ENCODE assay signal across 17 mouse cellular contexts in genomic region chr16:46982910-46983600, GRCm38 (mm10).
DNase-seq lines count a peak whose midpoint lies in the region; ATAC-seq and TF ChIP-seq lines count a peak whose summit lies in the region.
"Had no signal": no experiment of that assay in that cellular context is flagged by ENCODE, and none has a peak within 500 bp of the region (broad histone marks: within the 10 kb centered on the region; RNA-seq: fewer than 3 reads in every experiment).

No protein-coding gene starts in this region.

- no peak for TF ChIP-seq CTCF in forebrain, postnatal 0 days (IDR thresholded peaks at IDR 0.05; ENCODE audit: low read depth)
- TF ChIP-seq CTCF in midbrain, postnatal 0 days (IDR thresholded peaks at IDR 0.05), result no peak
- TF ChIP-seq CTCF in brain, embryonic 14.5 days (IDR thresholded peaks at IDR 0.05; ENCODE audit: borderline replicate concordance, extremely low read depth, insufficient read depth, insufficient read length), result no peak

- no peak overlapping the region for H3K9ac ChIP-seq in forebrain, postnatal 0 days
- no peak overlapping the region for H3K9ac ChIP-seq in midbrain, embryonic 11.5 days (ENCODE audit: low read length)
- H3K9ac ChIP-seq in midbrain, postnatal 0 days (replicated peaks; ENCODE audit: low read length, poor library complexity, severe bottlenecking), result no peak overlapping the region
- H3K9ac ChIP-seq in forebrain, embryonic 16.5 days (replicated peaks; ENCODE audit: low read depth, low read length), result no peak overlapping the region
- H3K9ac ChIP-seq: liver, postnatal 0 days had no signal

- no peaks in the 10 kb centered on the region for H3K9me3 ChIP-seq in forebrain, embryonic 10.5 days
- no peaks in the 10 kb centered on the region for H3K9me3 ChIP-seq in forebrain, postnatal 0 days (ENCODE audit: low read length)
- no peaks in the 10 kb centered on the region for H3K9me3 ChIP-seq in midbrain, embryonic 11.5 days (ENCODE audit: control insufficient read depth, low read length)
- H3K9me3 ChIP-seq in midbrain, postnatal 0 days (ENCODE audit: low read length), result no peaks in the 10 kb centered on the region
- no peaks in the 10 kb centered on the region for H3K9me3 ChIP-seq in forebrain, embryonic 16.5 days (ENCODE audit: control insufficient read depth, low read length)

- no peak for ATAC-seq in forebrain, postnatal 0 days
- peak; percentile 92 for ATAC-seq in midbrain, embryonic 11.5 days (ENCODE audit: low FRiP score)
- ATAC-seq in midbrain, postnatal 0 days (ENCODE audit: low FRiP score), result no peak
- ATAC-seq in forebrain, embryonic 16.5 days, result peak; percentile 85
- ATAC-seq: liver, postnatal 0 days had no signal

- H3K27ac ChIP-seq in forebrain, embryonic 10.5 days, result peak overlapping the region; percentile 78
- H3K27ac ChIP-seq in forebrain, postnatal 0 days (ENCODE audit: low read depth, low read length), result no peak overlapping the region
- no peak overlapping the region for H3K27ac ChIP-seq in midbrain, embryonic 11.5 days (ENCODE audit: low read depth, low read length)
- no peak overlapping the region for H3K27ac ChIP-seq in midbrain, postnatal 0 days (ENCODE audit: low read depth, low read length)
- H3K27ac ChIP-seq in forebrain, embryonic 16.5 days (ENCODE audit: low read length), result no peak overlapping the region
- H3K27ac ChIP-seq: stomach, postnatal 0 days had no signal

- WGBS in forebrain, embryonic 10.5 days, result 41% methylated on average over 6 of the region's 6 CpGs
- 23% methylated on average over 6 of the region's 6 CpGs for WGBS in forebrain, postnatal 0 days
- 56% methylated on average over 6 of the region's 6 CpGs for WGBS in midbrain, embryonic 11.5 days
- 43% methylated on average over 6 of the region's 6 CpGs for WGBS in midbrain, postnatal 0 days
- WGBS in forebrain, embryonic 16.5 days, result 12% methylated on average over 6 of the region's 6 CpGs

- TF ChIP-seq POLR2A in brain, embryonic 14.5 days (IDR thresholded peaks at IDR 0.05; ENCODE audit: borderline replicate concordance, extremely low read depth, insufficient read depth, insufficient read length, poor library complexity, severe bottlenecking), result no peak

- no peak overlapping the region for H3K4me3 ChIP-seq in forebrain, embryonic 10.5 days
- no peak overlapping the region for H3K4me3 ChIP-seq in forebrain, postnatal 0 days (ENCODE audit: low read depth, low read length)
- no peak overlapping the region for H3K4me3 ChIP-seq in midbrain, embryonic 11.5 days (ENCODE audit: low read depth, low read length)
- no peak overlapping the region for H3K4me3 ChIP-seq in midbrain, postnatal 0 days (ENCODE audit: low read depth, low read length)
- no peak overlapping the region for H3K4me3 ChIP-seq in forebrain, embryonic 16.5 days (replicated peaks; ENCODE audit: low read length)
- H3K4me3 ChIP-seq: erythroblast, embryonic 14.5 days had no signal

- no peak overlapping the region for H3K4me2 ChIP-seq in forebrain, postnatal 0 days (ENCODE audit: low read depth)
- H3K4me2 ChIP-seq in midbrain, embryonic 11.5 days, result no peak overlapping the region
- no peak overlapping the region for H3K4me2 ChIP-seq in midbrain, postnatal 0 days (ENCODE audit: low read depth, low read length, poor library complexity, severe bottlenecking)
- H3K4me2 ChIP-seq in forebrain, embryonic 16.5 days (ENCODE audit: low read length), result no peak overlapping the region

- no peaks in the 10 kb centered on the region for H3K36me3 ChIP-seq in forebrain, embryonic 10.5 days (replicated peaks)
- H3K36me3 ChIP-seq in forebrain, postnatal 0 days (ENCODE audit: insufficient read depth), result no peaks in the 10 kb centered on the region
- H3K36me3 ChIP-seq in midbrain, embryonic 11.5 days (ENCODE audit: control insufficient read depth, insufficient read depth, low read length), result no peaks in the 10 kb centered on the region
- no peaks in the 10 kb centered on the region for H3K36me3 ChIP-seq in midbrain, postnatal 0 days (ENCODE audit: insufficient read depth, low read length)
- H3K36me3 ChIP-seq in forebrain, embryonic 16.5 days (ENCODE audit: control insufficient read depth, insufficient read depth), result no peaks in the 10 kb centered on the region

- peak; percentile 26 for DNase-seq in forebrain, embryonic 10.5 days (ENCODE audit: extremely low spot score, low spot score)
- no peak for DNase-seq in forebrain, postnatal 0 days
- DNase-seq in midbrain, embryonic 11.5 days (ENCODE audit: low spot score, missing footprints), result no peak
- DNase-seq in midbrain, postnatal 0 days (ENCODE audit: low spot score), result no peak
- DNase-seq in brain, embryonic 14.5 days (ENCODE audit: low read depth), result peak; percentile 87
- no peak for DNase-seq in thymus, postnatal 0 days (ENCODE audit: low spot score)
- no peak for DNase-seq in ovary, postnatal 36 days (ENCODE audit: low spot score)
- DNase-seq: cerebellum, adult 11-12 months; kidney, postnatal 25 days; layer of hippocampus, adult 9-11 months; liver, postnatal 0 days; lung, postnatal 4 days; right cerebral cortex, postnatal 14 days; thymus, postnatal 36 days had no signal

- no peaks in the 10 kb centered on the region for H3K27me3 ChIP-seq in forebrain, embryonic 10.5 days (ENCODE audit: poor library complexity, severe bottlenecking)
- H3K27me3 ChIP-seq in forebrain, postnatal 0 days (ENCODE audit: insufficient read depth, low read length), result no peaks in the 10 kb centered on the region
- H3K27me3 ChIP-seq in midbrain, embryonic 11.5 days (ENCODE audit: control insufficient read depth, insufficient read depth, low read length), result no peaks in the 10 kb centered on the region
- H3K27me3 ChIP-seq in midbrain, postnatal 0 days (ENCODE audit: insufficient read depth, low read length), result no peaks in the 10 kb centered on the region
- no peaks in the 10 kb centered on the region for H3K27me3 ChIP-seq in forebrain, embryonic 16.5 days (replicated peaks; ENCODE audit: control insufficient read depth, insufficient read depth, low read length)

- peaks cover 20% of the 10 kb centered on the region for H3K4me1 ChIP-seq in forebrain, embryonic 10.5 days
- no peaks in the 10 kb centered on the region for H3K4me1 ChIP-seq in forebrain, postnatal 0 days (ENCODE audit: insufficient read depth)
- H3K4me1 ChIP-seq in midbrain, embryonic 11.5 days (ENCODE audit: control insufficient read depth, insufficient read depth, low read length), result no peaks in the 10 kb centered on the region
- H3K4me1 ChIP-seq in midbrain, postnatal 0 days (ENCODE audit: insufficient read depth, low read length), result no peaks in the 10 kb centered on the region; the same call in 1 of the 2 replicates
- H3K4me1 ChIP-seq in forebrain, embryonic 16.5 days (replicated peaks; ENCODE audit: control insufficient read depth, insufficient read depth, low read length), result no peaks in the 10 kb centered on the region

Comparison
In these comparisons a context has a peak if more than half of its experiments do, and no peak if none do; other contexts are left out.
1. DNase-seq: peak in forebrain, embryonic 10.5 days (single experiment) and brain, embryonic 14.5 days (single experiment); none in forebrain, postnatal 0 days (single experiment), midbrain, embryonic 11.5 days (single experiment), midbrain, postnatal 0 days (single experiment), thymus, postnatal 0 days (single experiment) and ovary, postnatal 36 days (single experiment).
2. ATAC-seq: peak in midbrain, embryonic 11.5 days (single experiment) and forebrain, embryonic 16.5 days (single experiment); none in forebrain, postnatal 0 days (single experiment) and midbrain, postnatal 0 days (single experiment).